Mouse (Mus musculus) CH12F3 (cell line): ENCODE data around the gene Gm28043.

Source experiments
- in situ Hi-C: fragments of 300-500 bp; cut with MboI; formaldehyde crosslinking; loops from 2 replicates; pipeline ENCODE4 v1.14.3; 2020; ENCODE audit warnings: low sequenced_read_pairs

The Gm28043 gene

DNA sequence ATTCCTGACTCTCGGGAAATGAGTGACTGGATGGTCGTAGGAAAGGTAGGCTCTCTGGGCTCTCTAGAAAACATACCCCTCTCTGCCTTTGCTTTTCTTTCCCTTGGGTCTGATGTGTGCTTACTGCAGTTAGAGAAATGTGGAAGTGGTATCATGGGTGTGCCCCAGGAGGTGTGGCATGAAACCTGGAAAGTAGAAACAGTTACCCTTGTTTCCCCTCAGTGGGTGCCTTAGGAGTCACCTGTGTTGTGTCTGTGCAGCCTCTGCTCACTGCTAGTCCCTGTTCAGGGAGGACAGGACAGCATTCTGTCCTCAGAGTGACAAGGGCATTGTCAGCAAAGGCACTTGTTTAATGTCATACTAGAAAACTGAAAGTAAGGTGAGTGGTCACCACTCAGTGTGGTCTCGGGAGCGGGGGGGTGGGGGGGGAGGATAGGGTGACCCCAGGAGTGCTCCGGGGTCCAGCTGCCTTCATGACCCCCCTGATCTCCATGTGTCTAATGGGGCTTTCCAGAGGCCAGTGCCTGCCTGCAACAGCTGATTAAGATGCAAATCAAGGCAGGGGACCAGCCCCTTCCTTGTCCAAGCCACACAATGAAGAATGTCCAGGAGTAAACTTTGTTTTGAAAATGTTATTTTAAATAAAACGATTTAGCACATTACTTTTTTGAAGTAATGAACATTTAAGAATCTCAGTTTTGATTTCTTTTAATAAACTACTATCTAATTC lies 64.5 kb downstream of the Gm28043 start:
- in situ Hi-C loops = no loop called here

DNA sequence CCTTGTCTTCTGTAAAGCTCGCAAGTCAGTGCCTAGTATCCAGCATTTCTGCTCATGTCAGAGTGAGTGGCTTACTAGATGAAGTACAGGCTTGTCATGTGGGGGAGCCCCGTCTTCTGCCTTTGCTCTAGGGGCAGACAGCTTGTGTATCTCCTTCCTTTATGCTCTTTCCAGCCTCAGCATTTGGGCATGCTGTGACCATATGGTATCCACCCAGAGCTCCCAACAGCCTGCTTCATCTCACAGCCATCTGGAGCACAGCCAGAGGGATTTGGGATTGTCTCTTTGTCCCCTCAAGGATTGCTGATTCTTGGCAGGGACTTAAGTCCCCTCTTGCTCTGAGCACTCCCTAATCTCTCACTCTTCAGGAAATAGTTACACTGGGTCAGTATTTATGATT lies 65.5 kb downstream of the Gm28043 start:
- in situ Hi-C loops = no loop called here

DNA sequence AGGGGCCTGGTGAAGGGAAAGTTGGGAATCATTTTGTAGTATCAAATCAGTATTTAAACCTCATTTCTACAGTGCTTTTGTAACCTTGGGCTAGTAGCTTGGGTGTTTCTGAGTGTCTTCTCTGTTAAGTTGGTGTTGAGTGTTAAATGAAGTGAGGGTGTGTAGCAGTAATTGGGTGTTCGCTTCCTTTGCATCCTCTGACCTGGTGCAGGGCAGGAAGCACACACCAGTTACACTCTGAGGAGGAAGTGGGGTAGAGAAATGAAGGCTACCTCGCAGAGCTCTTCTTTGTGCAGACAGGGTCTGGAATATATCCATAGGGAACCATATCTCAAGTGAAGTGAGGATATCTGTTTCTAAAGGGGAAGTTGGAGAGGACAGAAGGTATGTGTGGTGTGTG lies 66.2 kb downstream of the Gm28043 start:
- in situ Hi-C loops = no loop called here

DNA sequence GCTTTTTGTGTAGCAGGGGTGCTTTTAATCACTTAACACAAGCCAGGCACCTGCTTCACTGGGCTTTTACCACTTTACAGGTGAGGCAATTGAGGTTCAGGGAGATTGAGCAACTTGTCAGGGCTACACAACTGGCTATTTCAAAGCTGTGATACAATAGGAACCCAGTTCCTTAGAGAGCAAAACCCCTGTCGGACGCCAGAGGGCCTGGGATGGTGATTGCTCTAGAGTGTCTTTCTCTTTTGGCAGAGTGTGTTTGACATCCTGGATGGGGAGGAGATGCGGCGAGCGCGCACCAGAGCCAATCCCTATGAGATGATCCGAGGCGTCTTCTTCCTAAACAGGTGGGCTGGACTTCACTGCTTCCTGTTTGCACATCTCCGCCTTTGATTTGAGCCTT lies 67.0 kb downstream of the Gm28043 start:
- in situ Hi-C loops = no loop called here

DNA sequence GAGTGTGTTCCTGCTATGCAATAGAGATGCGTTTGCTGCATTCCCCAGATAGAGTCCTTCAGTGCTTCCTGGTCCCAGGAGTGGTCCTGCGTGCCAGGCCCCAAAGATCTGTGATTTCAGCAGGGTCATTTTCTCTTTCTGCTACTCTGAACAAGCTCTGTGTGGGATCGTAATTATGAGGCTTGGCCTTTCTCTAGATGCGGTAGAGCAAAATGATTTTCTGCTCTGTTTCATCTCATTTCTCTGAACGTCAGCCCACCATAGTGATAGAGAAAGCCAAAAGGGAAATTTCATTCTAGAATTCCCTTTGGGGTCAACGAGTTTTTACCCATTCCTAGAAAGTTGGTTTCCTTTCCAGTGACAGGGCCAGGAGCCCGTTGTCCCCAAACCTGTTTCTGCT lies 67.6 kb downstream of the Gm28043 start:
- in situ Hi-C loops = no loop called here

DNA sequence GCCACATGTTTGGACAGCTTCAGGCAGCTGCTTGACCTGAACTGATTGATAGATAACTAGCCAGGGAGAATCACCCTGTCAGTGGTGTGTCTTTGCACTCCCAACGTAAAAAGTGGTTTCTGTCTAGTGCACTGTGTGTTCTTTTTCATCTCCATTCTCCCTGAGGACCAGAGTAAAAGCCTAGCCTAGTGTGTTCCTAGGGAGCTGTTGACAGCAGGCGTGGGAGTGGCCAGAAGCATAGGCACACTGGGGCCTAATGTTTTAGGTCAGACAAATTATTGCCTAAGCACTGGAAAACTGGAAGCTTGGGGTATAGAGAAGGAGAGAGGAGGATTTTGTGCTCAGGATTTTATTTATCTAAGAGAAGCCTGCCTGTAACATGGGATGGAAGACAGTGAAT lies 68.5 kb downstream of the Gm28043 start:
- in situ Hi-C loops = no loop called here

DNA sequence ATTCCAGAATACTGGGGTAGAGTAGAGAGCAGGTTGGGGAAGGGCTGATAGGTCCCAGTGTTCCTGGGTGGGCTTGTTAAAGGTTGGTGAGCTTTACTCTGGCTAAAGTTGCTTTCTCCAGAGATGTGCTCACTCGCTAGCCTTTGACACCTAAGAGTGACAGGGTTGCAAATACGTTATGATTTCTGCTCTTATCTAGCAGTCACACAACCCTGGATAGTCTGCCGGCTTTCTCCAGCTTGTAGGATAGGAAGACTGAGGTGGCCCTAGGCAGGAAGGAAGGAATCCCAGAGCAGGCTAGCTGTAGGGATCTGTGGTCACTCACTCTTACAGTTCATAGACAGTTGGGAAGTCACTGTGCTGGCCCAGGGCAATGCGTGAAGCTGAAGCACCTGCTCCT lies 69.6 kb downstream of the Gm28043 start:
- in situ Hi-C loops = no loop called here

DNA sequence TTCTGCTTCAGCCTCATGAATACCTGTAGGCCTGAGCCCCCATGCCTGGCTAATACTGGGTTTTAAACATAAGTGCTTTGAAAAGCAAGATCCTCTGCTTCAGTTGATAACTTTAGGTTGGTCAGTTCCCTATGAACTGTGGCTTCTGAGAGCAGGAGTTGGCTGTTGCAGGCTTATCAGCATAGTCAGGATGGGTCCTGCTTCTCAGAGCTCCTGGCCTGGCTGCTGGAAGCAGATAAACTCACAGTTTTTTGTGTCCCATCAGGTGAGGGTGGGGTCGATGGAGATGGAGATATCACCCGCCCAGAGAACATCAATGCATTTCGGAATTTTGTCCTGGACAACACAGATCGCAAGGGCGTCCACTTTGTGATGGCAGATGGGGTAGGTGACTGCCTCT lies 72.1 kb downstream of the Gm28043 start:
- in situ Hi-C loops = no loop called here

DNA sequence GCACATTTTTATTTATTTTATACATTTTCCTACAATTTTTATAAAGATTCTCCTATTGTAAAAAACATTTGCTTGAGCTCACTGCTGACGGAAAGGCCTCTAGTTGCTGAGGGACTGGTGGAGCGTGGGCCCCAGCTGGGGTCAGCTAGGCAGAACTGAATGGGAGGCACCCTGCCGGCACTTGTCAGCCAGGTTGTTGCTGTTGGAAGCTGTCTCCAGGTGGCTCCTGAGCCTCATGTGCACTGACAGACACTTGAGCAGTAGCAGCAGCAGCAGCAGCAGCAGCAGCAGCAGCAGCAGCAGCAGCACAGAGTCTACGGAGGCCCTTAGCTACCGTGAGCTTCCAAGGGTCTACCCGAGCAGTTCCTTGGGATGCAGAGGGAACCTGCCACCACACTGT lies 72.7 kb downstream of the Gm28043 start:
- in situ Hi-C loops = no loop called here

DNA sequence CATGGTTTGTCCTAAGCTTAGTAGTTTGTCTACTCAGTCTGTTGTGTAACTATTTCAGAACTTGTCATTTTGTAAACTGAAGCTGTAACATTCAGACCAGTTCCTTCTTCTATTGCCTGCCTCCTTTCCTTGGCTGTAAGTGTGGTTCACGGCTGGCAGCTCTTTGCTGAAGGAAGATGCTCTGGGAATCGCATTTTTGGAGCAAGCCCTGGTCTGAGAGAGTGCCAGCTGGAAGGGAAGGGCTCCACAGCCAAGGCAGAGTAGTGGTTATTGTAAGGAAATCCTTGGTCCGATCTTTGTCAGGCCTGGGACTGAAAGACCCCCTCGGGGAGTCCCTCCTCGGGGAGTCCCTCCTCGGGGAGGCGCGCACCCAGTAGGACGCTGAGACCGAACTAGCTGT lies 73.9 kb downstream of the Gm28043 start:
- in situ Hi-C loops = no loop called here

DNA sequence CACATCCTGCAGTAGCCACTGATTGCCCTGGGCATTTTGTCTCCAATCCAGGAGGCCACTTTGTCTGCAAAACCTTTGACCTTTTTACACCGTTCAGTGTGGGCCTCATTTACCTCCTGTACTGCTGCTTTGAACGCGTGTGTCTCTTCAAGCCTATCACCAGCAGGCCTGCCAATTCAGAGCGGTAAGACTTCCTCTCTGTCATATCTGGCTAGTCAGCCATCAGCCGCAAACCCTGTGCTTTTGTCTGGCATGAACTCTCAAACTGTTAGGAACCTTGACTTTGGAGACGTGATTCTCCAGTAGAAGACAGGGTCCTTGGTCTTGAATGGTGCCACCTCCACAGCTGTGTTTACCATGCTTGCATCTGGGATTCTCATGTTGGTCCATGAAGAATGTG lies 75.6 kb downstream of the Gm28043 start:
- in situ Hi-C loops = no loop called here

DNA sequence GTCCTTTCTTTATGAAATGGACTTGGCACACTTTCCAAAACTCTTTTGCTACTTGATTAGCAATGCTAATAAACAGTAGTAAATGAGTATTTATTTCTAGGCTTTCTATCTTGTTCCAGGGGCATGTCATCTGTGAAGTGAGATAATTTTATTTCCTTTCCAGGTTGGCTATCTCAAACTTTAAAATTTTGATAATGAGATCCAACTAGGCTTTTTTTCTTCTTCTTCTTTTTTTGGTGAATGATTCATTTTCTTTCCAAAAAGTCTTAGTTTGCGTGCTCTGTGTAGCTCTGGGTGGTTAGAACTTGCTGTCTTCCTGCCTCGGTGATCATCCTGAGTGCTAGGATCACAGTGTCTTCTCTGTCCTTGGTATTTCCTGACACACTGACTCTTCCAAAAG lies 78.2 kb downstream of the Gm28043 start:
- in situ Hi-C loops = no loop called here

DNA sequence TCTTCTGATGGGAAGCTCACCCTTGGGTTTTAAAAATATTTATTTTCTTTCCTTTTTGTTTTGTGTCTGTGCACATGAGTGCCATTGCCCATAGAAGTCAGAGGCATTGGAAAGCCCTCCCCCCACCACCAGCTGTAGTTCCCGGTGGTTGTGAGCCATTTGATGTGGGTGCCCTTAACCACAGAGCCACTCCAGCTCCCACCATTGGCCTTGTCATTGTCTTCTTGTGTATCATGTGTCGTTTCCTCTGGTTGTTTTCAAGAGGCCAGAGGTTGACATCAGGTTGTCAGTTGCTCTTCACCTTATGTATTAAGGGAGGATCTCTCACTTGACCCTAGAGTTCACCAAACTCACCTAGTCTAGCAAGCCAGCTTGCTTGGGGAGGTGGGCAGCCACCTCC lies 78.9 kb downstream of the Gm28043 start:
- in situ Hi-C loops = no loop called here

DNA sequence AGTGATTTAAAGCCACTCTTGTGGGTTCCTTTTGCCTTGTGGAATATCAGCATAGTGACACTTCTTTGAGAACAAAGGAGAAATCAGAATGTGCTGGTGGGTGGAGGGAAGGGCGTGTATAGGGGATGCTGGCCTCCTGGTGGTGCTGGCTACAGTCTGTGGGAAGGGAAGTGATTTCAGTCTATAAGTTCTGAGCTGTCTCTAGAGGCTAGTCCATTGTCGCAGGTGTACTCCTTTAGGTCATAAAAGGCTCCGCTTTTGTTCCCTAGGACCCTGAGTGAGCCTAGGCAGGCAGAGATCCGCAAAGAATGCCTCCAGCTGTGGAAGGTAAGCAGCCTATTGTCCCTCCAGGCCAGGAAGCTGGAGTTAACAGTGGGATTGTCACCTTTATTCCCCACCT lies 79.8 kb downstream of the Gm28043 start:
- in situ Hi-C loops = no loop called here

DNA sequence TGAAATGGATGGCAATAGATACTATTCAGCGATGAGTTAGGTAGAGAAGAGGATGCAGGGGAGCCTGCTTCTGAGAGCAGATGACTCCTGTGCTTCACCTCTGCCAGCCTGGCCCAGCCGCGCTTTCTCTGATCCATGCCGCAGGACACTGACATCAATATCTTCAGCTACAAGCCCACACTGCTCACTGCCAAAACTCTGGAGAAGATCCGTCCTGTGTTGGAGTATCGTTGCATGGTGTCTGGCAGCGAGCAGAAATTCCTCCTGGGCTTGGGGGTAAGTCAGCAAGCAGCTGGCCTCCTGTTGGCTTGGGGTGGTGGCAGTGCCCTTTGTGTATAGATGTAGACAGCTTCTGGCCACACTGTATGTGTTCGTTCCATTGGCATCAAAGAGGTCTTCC lies 82.3 kb downstream of the Gm28043 start:
- in situ Hi-C loops = no loop called here

DNA sequence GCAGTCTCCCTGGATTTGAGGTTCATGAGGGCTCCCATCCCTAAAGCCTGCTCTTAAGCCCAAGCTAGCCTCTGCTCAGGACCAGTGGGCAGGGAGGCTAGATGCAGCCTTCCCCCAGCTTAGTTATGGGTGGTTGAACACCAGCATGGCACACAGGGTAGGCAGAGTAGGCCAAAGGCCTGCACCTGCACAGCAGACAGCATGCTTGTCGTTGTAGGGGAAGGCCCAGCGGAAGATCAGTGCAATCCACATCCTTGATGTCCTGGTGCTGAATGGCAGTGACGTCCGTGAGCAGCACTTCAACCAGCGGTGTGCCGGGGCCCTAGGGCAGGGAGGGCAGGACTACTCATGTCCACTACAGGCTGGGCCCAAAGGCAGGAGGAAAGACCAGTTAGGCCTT lies 83.7 kb downstream of the Gm28043 start:
- in situ Hi-C loops = no loop called here

DNA sequence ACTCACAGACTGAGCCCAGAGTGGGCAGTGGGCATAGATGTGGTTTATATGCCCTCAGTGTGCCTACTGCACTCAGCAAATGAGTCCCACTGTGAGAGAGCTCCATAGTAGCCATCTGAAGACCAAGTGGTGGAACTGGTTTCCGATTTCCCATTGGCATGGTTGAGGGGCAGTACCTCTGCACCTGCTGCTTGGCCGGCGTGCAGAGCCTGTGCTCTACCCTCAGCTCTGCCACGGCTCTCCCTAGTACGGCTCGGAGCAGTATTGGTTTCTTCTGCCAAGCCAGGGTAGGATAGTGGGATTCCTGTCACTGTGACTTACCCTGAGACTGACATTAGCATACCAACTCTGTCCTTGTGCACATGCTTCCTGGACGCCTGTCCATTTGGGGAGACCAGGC lies 85.9 kb downstream of the Gm28043 start:
- in situ Hi-C loops = no loop called here

DNA sequence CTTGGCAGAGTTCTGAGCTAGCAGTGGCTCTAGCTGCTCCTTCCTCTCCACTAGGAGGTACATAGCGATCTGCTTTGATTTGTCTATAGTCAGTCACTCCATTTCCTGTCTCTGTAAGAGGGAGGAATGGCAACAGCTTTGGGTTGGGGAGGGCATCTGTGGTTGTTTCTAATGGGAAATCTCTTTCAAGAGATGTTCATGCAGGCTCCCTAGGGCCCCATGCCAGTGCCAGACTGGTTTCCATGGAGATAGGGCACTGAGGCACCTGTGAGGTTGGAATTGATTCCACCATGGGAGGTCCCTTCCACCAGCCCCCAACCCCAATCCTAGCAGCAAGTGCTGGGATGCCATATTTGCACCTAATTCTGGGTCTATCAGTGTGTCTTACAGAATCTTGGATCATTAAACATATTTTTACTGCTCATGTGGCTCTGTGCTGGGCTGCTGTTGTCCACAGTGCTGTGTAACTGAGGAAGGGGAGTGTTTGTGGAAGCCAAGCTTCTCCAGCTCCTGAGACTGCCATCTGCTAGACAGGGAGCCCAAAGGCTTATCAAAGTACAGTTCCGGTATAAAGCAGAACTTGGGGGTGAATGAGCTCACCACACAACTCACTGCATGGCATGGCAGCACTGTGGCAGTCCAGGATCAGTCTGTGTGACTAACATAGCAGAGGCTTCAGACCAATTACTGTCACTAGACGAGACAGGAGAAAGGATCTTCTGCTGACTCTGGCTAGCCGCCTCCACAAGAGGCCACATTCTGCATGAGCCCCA lies 88.4 kb downstream of the Gm28043 start:
- in situ Hi-C loops = no loop called here

DNA sequence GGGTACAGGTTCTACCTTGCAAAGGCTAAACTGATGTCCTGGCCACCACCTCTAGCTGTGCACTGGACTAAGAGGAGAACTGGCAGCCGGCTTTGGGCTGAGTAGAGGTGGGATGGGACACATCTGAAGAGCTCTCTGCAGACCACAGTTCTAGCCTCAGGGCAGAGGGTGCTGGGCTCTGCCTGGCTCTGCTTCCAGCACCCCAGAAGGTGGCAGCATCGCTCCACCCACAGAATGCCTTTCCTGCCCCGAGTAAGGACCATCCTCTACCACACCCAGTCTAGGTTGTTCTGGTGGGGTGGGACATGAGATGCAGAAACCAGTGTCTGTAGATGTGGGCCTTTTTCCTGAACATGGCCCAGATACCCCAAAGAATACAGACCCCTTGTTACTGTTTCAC lies 90.1 kb downstream of the Gm28043 start:
- in situ Hi-C loops = no loop called here

DNA sequence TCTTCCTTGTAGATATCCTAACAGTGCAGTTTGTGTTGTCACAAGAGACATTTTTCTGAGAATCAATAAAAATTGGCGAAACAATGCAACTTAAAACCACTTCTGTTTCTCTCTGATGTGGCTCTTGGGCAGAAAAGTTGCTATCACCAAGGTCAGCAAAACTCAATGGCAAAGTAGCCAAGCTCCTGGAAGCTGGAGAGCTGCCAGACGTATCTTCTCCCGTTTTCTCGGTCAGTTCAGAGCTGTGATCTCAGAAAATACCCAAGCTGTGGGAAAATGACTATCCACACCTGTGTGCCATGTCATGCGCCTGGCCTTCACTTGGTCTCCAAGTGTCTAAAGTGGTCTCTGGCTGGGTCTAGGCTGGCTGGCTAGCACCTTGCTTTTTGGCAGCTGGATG lies 91.2 kb downstream of the Gm28043 start:
- in situ Hi-C loops = no loop called here

DNA sequence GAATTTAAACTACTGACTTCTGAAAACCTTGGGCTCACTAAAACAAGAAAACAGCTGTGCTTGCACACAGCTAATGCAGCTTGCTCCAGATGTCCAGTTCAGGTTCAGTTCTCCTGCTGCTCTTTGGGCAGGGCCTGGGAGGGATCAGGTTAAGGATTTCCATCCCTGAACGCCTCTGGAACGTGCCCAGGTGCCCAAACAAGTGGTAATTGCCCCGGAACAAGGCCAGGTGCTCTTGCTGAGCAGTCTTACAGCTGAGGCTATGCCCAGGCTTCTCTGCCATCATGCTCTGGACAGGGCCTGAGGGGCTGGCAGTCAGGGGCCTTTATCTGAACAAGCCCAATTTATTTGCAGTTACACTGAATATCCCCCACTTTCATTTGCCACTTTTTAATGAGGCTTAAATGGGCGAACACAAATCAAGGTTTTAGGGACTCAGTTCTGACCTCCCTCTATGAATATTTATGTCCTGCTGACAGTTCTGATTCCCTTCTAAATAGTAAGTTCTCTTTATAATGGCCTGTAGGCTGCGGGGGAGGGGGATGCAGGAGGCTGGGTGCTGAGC lies 92.4 kb downstream of the Gm28043 start:
- in situ Hi-C loops = no loop called here

DNA sequence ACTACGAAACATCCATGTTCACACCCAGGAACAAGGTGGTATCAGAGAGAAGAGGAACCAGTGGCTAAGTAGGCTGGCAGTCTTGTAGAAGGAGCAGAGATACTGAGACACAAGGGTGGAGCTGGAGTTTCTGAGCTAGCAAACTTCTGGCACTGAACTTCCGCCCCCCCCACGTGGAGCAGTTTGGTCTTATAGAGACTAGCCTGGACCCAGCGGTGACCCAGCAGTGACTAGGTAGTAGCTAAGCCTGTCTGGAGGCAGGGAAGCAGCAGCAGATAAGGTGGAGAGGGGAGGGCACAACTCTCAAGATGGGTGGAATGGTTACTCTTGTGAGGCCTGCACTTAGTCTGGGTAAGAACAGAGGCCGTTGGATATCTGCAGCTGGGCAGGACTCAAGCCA lies 94.1 kb downstream of the Gm28043 start:
- in situ Hi-C loops = no loop called here
